Mouse (Mus musculus) lung, postnatal 36 days (tissue): ENCODE results near the gene Grwd1.

Experiments
- DNase-seq: peaks from one replicate; pipeline ENCODE4 v3.0.0; 2022; ENCODE audit warnings: mixed read lengths

The Grwd1 gene

GRCm38 (mm10) chr7:45833924-45834323, 3.2 kb upstream of the Grwd1 start:
- DNase-seq = no peak

GRCm38 (mm10) chr7:45833148-45833790, 2.5 kb upstream of the Grwd1 start:
- DNase-seq = no peak

- DNase-seq = no peak
Measured at GRCm38 (mm10) chr7:45832428-45832827, 1.7 kb upstream of the Grwd1 start.

DNA sequence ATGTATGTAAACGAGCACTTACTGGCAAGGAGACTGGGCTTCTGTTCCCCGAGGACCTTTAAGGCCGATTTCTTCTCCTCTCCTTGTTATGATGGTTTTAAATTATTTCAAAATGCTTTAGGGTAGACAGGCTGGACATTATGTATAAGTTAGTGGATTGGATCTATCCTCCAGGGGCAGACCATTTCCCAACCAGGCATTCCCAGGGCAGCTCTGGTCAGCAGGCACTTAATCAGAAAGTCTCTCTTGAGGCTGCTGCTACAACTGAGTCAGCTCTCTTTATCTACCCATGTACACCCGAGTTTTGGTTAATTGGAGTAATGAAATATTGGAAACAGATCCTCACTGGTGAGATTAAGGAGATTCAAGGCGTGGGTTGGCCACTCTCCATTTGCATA, 383 bp upstream of the Grwd1 start:
- no peak for DNase-seq

GRCm38 (mm10) chr7:45826631-45827030, 4.1 kb downstream of the Grwd1 start:
- no peak for DNase-seq

- DNase-seq = no peak
Measured at GRCm38 (mm10) chr7:45824598-45824997, 6.1 kb downstream of the Grwd1 start, which contains the start of gene Kcnj14. TSS of gene Kcnj14 (minus strand) at chr7:45824782.

DNA sequence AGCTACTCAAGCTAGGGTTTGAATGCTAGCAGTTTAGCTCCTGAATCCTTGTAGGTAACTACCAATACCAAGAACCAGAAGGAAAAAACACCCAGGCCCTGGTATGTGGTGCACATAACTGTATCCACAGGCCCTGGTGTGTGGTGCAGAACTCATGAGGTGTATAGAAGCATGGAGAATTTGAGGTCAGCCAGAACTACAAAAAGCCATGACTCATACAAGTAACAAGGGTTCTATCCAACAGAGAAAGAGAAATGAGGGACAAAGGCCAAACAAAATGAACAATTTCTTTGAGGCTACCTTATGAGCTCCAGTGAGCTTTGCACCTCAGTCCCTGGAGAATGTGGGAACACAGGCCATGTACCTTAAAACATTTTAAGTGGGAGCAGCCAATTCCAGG, 9.8 kb downstream of the Grwd1 start:
- DNase-seq = no peak

DNA sequence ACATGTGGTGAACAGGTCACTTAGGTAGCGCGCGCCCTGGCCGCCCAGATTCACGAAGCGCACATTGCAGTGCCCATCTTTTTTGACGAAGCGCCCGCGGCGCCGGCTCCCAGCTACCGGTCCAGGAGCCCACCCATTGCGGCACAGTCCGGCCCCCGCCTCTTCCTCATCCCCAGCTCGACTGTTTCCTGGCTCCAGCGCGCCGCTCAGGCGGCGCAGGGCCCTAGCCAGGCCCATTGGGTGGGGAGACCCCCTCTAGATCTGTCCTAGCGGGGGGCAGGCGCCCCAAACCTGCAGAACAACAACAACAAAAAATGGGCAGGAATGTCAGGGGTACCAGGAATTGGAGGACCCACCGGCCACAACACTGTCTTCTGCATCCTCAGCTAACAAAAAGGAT, 10.9 kb downstream of the Grwd1 start:
- DNase-seq = no peak

- no peak for DNase-seq
Measured at GRCm38 (mm10) chr7:45815984-45816351, 14.8 kb downstream of the Grwd1 start.

DNA sequence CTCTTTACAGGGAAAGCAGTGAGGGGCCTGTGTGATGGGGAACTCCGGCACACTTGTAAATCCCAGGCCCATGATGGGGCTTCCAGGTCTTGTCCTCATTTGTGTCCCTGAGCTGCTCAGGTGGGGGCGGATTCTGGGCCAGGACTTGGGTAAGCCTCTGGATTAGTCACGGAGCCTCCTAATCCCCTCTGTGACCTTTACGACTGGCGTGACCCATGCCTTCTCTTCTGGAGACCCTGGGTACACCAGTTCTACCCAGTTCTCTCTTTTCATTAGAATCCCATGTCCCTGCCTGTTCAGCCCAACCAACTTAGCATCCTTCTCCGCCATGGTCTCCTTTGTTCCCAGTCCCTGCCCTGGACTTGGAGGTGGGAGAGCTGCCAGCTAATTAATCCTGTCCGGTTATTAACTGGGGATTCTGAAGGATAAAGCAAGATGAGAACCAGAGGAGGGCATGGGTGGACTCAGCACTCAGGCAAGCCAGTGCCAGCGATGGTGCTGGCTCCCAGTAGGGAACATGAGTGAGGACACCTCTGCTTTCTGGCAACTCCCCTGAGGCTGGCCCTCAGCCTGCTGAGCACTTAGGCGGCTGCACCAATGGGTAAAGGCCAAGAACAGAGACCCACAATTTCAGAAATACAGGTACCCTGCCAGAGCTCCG, 15.3 kb downstream of the Grwd1 start:
- no peak for DNase-seq

GRCm38 (mm10) chr7:45814841-45815240, 15.9 kb downstream of the Grwd1 start:
- no peak for DNase-seq

DNA sequence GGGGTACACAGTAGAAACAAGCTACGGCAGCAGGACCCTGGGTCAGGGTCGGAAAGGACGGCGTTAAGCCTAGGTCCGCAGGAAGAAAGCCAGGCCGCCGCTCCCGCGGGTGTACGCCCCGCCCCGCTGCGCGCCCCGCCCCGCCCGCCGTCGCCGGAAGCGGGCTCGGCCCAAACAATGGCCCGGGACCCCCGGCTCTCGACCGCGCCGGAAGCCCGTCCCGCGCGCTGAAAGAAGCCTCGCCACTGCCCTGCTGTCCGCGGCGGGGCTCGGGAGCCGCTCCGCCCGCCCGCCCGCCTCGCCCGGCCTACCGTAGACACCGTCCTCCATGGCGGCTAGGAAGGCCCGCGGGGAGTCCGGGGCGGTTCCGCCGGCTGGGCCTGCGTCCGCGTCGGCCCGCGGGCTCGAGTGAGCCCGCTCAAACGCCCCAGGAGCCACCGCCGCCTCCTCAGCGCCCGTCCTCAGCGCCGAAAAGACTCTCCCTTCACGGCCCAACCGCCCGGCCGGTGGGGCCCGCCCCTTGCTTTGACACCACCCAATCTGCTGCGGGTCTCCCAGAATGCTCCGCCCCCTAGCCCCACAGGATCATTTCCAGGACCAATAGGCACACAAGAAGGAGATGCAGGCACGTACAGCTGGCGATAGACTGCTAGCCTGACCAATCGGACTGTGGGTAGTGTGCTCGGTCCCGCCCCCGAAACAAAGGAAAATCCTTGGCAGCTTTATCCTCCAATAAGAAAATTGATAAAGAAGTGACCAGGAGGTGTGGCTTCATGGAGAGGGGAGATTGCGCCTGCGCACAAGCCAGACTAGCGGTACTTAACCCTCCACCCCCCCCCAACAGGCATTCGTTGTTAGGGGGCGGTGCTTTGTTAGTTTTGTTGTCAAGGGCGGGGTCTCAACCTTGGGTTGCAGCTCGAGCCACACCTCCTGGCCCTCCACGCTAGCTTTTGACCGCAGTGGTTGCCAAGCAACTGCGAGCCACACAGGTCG, 16.7 kb downstream of the Grwd1 start, which contains the start of gene Cyth2:
Cyth2 (minus strand) TSS at position 795 of the 993 bp plus-strand sequence.
- peak; percentile 100 for DNase-seq

DNA sequence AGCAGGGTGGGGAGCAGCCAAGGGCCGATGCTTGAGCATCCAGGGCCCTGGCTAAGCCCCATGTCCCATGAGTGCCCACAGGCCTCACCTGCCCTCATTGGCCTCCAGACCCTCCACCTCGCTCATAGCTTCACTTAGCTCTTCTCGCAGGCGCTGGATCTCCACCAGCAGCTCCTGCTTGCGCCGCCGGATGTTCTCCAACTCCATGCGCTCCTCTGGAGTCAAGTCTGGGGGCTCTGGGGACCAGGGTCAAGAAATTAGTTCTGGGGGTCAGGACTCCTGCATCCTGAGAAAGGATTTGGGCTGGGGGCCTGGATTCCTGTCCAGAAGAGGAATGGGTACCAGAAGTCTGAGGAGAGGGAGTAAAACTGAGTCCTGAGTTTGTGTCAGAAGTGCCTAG, 17.8 kb downstream of the Grwd1 start:
- no peak for DNase-seq

- no peak for DNase-seq
Measured at GRCm38 (mm10) chr7:45809276-45810075, 21.3 kb downstream of the Grwd1 start.

- DNase-seq = no peak
Measured at GRCm38 (mm10) chr7:45808471-45808870, 22.3 kb downstream of the Grwd1 start.

DNA sequence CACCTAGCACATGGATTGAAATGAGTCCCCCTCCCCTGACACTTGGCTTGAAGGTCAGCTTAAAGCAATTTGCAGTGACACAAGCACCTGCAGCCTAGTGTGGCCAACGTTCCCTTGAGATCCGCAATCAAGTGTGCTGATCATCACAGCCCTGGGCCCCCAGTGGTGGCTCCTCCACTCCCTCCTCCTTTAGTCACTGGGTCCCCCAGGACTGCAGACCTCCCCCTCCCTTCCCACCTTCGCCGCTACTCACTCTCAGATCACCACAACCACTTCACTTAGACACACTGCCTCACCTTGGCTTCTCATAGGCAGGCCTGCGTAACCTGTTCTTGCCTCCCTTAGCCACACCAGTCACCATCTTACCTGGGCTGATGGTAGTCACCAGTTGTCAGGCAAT, 24.8 kb downstream of the Grwd1 start:
- DNase-seq = no peak

GRCm38 (mm10) chr7:45802551-45802950, 28.2 kb downstream of the Grwd1 start:
- DNase-seq = no peak

- peak; percentile 97 for DNase-seq
Measured at GRCm38 (mm10) chr7:45801348-45801747, 29.4 kb downstream of the Grwd1 start.

- DNase-seq = peak; percentile 70
Measured at GRCm38 (mm10) chr7:45800546-45801204, 30.1 kb downstream of the Grwd1 start.

GRCm38 (mm10) chr7:45800001-45800400, 30.7 kb downstream of the Grwd1 start:
- no peak for DNase-seq

GRCm38 (mm10) chr7:45798931-45799330, 31.8 kb downstream of the Grwd1 start:
- DNase-seq = no peak

GRCm38 (mm10) chr7:45798511-45798836, 32.3 kb downstream of the Grwd1 start:
- DNase-seq = peak; percentile 59
